Mouse (Mus musculus) monocyte, adult 5-6 weeks (primary cell): Measurements from ENCODE around the gene Ppp1r35. TPM values are rescaled to one million over a fixed set of nuclear protein-coding genes. Genes with fewer than 3 reads are reported as not detected.
A peak's percentile ranks its signal among the peaks of the same experiment; 100 is the strongest.

Experiments
- ATAC-seq: fragments of 153-309, 156-312 bp; replicated peaks from 2 replicates; pipeline ENCODE4 v1.8.0; 2017; ENCODE audit warnings: mild to moderate bottlenecking; ENCODE audit not compliant: low TSS enrichment, insufficient number of reproducible peaks, severe bottlenecking, poor library complexity, low FRiP score
- total RNA-seq: library from RNA; stranded (forward); fragments of 200-1000, 200-491, 200-594 nt; gene quantifications from 3 replicates; pipeline ENCODE4 v1.2.3, GENCODE M21; 2017

Gene Ppp1r35
- total RNA-seq, 1 experiment from 2014 or later: 9.5 TPM

DNA sequence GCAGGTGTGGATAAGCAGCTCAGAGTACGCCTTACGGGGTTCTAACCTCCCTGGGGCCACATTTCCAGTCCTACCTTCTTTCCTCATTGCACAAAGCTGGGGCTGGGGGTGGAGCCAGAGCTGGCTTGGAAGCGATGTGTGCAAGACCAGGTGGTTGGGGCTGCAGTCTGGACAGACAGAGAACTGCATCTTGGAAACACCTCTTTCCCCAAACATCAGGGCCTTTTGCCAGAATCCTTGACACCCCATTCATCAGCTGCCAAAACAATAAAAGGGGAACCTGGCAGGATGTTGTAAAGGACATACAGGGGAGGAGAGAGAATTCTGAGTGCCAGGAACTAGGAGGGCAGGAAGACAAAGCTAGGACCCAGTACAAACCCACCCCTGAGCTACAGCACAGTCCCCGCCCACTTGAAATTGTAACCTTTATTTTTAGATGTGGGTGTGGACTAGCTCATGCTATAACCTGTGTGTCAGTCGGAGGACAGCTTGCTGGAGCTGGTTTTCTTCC, 2.2 kb upstream of the Ppp1r35 start:
- peak; percentile 51 for ATAC-seq

DNA sequence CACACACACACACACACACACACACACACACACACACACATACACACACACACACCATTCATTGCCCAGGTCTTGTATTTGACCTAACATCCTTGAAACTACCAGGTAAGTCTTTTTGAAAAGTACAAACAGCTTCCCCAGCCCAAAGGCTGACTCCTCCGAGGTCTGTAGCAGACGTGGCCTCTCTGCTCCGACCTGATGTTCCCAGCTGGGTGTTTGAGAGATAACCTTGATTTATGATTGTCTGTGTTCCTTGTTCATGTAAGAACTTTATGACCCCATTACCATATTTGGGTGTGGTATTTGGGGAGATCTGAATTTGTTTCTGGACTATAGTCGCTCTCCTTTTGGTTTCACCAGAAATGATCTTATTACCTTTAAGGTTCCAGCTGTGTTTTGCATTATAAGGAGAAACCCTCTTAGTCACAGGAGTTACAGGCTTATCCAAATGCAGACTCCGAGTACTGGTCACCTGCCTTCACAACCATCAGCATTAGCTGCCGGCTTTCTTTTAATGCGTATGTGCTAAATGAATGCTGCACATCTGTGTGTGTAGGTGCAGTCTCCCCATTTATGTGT, 1.3 kb upstream of the Ppp1r35 start:
- no peak for ATAC-seq

DNA sequence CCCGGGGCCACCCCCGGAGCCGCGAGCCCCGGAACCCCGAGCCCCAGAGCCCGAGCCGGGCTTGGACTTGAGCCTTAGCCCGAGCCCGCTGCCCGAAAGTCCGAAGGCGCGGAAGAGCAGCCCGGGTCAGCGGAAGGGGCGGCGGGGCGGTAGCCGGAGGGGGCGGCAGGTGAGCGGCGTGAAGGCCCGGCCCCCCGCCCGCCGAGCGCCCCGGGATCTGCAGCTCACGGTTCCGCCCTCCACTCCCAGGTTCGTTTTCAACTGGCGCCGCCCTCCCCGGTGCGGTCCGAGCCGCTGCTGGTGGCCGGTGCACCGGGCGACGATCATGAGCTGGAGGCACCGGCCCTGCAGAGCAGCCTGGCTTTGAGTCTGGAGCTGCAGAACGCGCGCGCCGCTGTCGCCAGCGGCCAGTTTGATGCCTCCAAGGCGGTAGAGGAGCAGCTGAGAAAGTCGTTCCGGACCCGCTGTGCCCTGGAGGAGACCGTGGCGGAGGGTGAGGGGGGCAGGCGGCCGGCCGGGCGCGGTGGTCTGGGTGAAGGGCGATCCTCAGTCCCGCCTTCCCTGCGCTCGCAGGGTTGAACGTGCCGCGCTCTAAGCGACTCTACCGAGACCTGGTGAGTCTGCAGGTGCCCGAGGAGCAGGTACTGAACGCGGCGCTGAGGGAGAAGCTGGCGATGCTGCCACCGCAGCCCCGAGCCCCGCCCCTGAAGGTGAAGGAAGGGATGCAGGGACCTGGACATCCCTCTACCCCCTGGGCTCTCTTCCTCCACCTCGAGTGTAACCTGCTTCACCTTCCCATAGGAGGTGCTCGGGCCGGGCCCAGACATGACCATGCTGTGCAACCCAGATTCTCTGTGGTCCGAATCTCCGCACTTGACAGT, 644 bp downstream of the Ppp1r35 start:
- no peak for ATAC-seq

DNA sequence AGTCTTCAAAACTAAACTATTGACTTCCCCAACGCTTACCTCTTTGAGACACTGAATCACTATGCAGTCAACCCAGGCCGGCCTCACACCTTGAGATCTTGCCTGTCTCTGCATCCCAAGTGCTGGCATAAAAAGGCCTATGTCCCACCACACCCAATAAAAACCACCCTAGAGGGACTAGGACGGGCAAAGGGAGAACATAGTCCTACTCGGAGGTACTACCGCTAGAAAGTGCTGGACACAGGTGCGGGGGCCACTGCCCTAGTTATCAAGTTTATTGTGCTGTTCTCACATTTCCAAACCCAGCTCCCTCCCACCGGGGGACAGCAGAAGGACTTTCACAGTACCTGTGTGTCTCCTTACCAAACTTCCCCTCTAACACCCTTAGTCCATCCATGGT, 3.0 kb downstream of the Ppp1r35 start:
- ATAC-seq: no peak

DNA sequence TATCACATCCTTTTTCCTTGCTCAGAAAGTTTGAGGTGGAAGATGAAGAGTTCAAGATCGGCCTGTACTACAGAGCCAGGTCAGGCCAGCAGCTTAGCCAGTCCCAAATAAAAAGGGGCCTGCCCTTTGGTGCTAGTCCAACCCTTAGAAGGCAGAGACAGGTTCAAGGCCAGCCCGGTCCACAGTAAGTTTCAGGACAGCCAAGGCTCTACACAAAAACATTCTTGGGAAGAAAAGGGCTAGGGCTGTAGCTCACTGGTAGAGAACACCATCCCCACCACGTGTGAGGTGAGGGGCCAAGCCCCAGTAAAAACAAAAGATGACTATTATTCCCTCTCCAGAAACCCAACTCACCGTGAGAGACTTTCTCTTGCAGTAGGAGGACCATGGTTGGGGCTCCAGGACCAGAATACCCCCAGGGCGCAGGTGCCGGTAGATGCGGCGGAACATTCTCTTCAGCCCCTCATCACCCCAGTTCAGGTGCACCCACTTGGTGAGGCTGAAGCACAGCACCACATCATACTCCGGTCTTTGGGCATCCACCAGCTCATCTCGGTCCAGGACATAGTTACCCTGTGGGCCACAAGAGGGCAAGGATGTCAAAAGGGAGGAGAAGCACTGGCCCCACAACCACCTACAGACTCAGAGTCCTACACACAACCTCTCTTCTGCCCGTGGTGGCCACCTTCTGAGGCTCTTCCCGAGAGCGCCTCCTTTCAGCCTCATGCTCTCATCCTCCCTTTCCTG, 4.3 kb downstream of the Ppp1r35 start:
- no peak for ATAC-seq

DNA sequence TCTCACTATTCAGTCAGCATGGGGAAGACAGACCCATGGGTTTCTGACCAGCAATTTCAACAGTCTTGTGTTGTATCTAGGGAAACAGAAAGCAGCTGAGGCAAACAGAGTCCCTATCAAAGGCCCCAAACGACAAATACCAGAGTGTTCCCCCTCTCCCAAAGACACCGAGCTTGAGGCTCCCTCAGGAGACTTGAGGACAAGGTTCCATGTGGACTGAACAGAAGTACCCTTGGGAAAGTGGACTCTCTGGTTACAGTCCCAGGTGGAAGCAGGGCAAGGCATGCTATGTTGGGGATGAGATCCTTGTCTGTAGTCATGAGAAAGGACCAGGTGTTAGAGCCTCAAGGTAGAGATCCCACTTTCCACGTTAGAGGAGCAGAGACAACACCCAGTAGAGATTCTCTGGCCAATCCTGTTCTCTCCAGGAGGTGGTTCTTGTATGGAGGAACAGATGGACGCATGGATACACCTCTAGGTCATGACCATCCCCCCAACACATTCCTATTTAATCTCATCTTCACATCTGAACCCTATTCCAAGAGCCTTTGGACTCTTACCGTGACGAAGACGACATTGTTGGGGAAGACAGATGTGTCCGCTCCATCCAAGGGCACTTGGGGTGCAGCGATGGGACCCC, 5.4 kb downstream of the Ppp1r35 start:
- ATAC-seq: no peak

DNA sequence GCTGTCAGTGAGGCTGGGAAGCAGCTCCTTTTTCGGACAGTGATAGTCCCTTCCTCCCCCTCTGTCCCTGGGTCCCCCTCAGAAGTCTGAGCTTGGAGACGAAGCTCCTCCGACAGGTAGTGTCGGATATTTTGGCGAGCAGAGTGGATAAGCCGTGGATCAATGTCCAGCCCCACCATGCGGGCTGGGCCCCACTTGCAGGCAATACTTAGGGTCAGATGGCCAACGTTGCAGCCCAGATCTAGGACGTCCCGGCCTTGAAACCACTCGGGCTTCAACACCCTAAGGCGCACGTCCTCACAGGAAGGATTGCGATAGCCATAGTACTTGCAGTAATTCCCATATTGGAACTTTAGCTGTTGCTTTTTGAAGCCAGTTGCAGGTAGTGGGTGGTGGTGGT, 5.9 kb downstream of the Ppp1r35 start:
- ATAC-seq: no peak

DNA sequence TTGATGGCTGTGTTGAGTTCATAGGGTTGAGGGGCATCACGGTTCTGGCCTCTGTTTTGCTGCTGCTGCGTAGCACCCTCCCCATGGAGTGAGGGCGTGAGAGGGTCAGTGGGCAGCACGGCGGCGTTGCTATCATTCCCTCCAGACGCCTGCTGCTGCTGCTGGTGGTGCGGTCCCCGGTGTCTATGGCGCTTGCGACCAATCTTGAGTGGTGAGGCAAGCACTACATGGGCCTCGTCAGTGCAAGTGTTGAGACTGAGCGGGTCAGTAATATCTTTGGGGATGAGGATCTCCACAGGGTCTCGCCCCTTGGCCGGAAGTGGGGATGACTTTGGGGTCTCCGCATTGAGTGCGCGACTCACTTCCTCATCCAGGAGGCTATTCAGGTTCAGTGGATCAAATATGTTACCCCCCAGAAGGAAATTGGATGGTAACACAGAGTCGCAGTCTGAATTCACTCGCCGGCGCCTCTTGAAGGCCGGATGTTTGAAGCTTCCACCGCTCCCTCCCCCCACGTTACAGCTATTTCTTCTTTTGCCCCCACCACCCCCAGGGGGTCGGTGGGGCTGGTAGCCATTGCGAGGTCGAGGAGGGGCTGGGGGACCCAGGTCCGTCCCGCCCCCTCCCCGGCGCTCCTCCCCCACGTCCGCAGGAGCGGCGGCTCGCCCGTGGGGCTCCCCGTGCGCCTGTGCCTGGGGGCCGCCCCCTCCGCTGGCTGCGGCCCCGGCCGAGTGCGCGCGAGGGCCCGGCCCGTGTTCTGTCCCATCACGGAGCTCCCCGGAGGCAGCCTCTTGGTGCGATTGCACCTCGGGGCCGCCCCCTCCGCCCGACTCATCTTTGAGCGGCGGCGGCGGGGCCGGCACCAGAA, 6.7 kb downstream of the Ppp1r35 start:
- no peak for ATAC-seq

DNA sequence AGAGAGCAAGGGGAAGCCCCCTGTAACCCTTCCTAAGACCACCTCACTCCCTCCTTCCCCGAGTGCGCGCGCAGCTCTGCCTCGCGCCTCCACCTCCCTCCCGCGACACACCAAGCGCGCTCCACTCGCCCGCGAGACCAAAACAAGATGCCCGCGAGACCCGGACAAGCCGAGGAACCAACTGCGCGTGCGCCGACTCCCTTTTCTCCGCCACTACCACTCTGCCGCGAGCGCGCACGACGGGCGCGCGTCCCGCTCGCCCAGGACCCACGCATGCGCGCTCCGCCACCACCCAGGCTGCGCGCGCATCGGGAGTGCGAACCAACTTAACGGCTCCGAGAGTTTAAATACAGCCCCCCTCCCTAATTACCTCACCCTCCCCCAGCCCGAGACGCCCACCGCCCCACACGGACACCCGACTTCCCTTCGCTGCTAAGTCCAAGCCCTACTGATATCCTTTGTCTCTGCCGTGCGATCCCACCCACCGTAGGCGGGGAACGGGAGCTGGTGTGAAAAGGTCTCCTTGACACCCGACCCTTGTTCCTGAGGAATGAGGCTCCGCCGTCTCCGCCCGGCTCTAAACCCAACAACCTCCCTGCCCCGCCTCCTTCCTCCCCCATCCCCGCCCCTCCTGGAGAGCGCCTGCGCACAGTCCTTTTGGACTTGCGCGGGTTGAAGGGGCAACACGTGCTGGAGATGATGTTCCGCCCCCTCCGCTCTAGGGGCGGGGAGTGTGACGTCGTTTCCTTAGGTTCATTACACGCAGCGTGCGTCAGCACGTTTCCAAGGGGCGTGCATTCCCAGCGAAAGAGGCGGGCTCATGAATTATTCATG, 7.7 kb downstream of the Ppp1r35 start:
- peak; percentile 77 for ATAC-seq

DNA sequence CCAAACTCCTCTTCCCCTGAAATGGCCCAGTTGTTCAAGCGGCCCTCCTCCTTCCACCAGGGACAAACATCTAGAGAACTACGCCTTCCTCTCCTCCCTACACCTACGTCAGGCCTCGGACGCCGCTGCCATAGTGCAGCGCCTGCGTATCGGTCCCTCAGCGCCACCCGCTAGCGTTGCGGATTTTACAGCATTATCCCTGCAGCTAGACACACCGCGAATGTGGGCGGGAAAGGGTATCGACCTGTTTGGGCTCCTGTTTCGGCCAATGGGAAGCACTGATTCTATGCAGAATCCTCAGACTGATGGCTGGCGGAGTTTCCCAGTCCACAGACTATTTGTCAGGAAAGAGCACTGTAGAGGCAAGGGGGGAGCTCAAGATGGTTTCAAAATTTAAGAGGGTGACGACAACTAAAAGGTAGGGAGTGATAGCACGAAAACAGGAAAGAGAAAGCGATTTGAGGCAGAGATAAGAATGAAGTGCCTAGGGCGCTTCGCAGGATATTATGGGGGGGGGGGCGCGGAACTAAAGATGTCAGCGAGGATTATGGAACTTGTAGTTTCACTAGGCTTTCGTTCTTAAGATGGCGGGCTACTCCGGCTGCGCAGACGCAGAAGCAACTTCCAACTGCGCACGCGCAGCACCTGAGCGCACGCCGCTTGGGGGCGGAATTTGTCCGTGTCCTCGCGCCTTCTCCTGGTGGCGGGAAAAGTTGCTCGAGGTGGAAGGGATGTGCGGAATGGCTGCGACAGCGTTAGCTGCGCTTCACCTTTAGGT, 8.7 kb downstream of the Ppp1r35 start, which contains the start of the genes Mepce and Zcwpw1:
TSS of gene Mepce (minus strand) at position 505 of the 778 bp plus-strand sequence.
TSS of gene Zcwpw1 (plus strand) at position 648 of the 778 bp plus-strand sequence.
- peak; percentile 51 for ATAC-seq

DNA sequence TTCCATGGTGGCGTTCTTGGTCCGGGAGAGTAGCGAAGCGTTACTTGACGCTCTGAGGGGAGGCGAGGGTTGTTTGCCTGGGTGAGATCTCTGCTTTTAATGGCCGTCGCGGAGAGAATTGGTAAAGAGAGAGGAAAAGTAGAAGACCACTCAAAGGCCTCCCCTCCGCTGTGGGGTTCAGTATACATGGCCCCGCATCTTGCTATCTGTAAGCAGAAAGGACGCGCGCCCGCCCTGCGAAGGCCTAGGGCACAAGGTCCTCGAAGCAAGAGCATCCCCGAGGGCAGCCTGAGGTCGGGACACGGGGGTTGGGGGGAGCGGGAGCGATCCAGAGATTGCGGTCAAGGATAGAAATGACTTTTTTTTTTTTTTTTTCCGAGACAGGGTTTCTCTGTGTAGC, 9.5 kb downstream of the Ppp1r35 start:
- ATAC-seq: no peak

DNA sequence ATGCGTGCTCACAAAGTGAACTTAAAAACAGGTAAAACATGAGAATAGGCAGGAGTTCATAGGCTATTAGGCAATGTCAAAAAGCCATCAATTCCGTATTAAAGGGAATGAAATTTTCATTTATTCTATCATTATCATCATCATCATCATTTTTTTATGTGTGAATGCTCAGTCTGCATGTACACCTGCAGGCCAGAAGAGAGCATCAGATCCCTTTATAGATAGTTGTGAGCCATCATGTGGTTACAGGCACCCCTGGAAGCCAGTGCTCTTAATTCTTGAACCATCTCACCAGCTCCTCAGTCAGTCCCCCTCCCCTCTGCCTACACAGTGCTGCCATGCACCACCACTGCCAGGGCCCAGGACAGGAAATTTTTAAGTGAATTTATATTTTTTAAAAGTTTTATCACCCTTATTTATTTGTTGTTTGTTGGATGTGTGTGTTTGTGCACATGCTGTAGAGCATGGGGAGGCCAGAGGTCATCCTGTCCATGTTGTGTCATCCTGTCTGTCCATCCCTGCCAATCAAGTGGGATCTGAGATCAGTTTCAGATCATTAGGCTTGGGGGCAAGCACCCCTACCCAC, 10.4 kb downstream of the Ppp1r35 start:
- ATAC-seq: no peak

DNA sequence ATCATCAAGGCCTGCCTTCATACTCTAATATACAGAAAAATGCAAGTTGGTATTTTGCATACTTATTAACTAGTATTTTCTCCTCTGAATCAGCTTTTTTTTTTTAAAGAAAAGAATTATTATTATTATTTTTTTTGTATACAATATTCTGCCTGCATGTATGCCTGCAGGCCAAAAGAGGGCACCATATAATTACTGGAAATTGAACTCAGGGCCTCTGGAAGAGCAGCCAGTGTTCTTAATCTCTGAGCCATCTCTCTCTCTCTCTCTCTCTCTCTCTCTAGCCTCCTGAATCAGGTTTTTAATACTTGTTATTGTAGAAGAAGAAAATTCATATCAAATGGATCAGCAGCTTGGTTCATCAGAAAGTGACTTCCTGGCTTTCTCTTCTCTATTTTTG, 12.9 kb downstream of the Ppp1r35 start:
- ATAC-seq: no peak

DNA sequence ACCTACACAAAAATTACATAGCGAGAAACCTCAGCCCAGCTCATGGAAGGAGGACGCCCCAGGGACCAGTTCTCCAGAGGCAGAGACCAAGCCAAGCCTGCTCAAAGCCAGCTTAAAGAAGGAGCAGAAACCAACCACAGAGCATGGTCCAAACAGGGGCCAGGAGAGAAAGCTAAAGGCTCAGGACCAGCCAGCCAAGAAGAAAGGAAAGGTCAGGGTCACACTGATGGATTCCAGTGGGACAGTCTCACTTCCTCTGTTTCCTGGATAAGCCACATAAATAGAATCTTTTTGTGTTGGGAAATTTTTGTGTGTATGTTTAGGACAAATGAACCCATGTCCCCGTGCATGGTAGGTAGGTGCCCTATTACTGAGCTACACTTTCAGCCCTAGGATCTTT, 18.0 kb downstream of the Ppp1r35 start:
- ATAC-seq: no peak

DNA sequence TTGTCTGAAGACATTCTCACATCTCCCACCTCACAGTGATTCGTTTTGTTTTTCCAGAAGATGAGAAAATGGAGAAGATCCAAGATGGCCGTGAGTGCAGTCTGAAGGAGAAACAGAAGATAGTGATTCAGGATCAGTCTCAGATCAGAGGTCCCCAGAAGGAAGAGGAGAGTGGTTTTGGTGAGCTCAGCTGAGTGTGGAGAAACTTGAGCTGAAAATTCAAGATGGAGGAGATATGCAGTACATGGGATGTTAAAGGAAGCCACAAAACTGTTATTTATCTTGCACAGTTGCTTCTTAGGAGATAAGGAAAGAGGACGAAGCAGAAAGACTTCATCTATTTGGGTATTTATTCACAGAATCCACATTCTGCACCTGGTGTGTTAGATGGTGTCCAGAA, 22.3 kb downstream of the Ppp1r35 start:
- ATAC-seq: no peak

DNA sequence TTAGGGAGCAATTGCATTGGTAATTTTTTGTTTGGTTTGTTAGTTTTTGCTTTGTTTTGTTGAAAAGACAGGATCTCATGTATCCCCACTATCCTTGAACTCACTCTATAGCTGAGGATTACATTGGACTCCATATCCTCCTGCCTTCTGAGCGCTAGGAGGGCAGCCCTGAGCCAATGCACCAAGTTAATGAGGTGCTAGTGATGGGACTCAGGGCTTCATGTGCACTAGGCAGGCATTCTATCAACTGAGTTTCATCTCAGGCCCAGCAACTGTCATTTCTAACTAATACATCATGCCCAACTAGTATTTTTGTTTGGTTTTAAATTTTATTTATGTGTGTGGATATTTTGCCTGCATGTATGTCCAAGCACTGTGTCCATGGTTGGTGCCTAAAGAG, 27.5 kb downstream of the Ppp1r35 start:
- no peak for ATAC-seq
